Mouse (Mus musculus) neural tube, embryonic 11.5 days (tissue): Measurements from ENCODE around the gene Cd274. TPM values are rescaled to one million over a fixed set of nuclear protein-coding genes. Genes with fewer than 3 reads are reported as not detected.
"Not testable (repeated sequence)": the region's sequence is repeated elsewhere in the genome, so short reads cannot be mapped to it uniquely, and the experiment has no call there.

Experiments
- ATAC-seq: fragments of 200-750 bp; cut with Nextera tagmentation; 2 replicates; pipeline ENCODE4 v1.8.0; 2017; ENCODE audit warnings: moderate number of reproducible peaks, mild to moderate bottlenecking, moderate TSS enrichment, moderate library complexity; ENCODE audit not compliant: insufficient read depth, low FRiP score, low TSS enrichment
- DNase-seq: peaks from one replicate; pipeline ENCODE4 v3.0.0-alpha.2; 2015; ENCODE audit warnings: low spot score
- H3K27ac ChIP-seq: fragments of 300-500 bp; sonication (generic); 2 replicates; pipeline ENCODE4 v1.5.1; 2014; ENCODE audit warnings: low read depth, mild to moderate bottlenecking, low read length
- H3K27me3 ChIP-seq: fragments of 300-500 bp; sonication (generic); 2 replicates; pipeline ENCODE4 v1.6.1; 2014; ENCODE audit warnings: mild to moderate bottlenecking, low read length, mixed read lengths; ENCODE audit not compliant: control insufficient read depth, insufficient read depth
- H3K36me3 ChIP-seq: fragments of 300-500 bp; sonication (generic); 2 replicates; pipeline ENCODE4 v1.6.1; 2014; ENCODE audit warnings: mild to moderate bottlenecking, low read length, moderate library complexity, mixed read lengths; ENCODE audit not compliant: control insufficient read depth, insufficient read depth
- H3K4me1 ChIP-seq: fragments of 300-500 bp; sonication (generic); 2 replicates; pipeline ENCODE4 v1.6.1; 2014; ENCODE audit warnings: low read length, mixed read lengths; ENCODE audit not compliant: control insufficient read depth, insufficient read depth
- H3K4me2 ChIP-seq: fragments of 300-500 bp; sonication (generic); 2 replicates; pipeline ENCODE4 v1.6.1; 2014; ENCODE audit warnings: low read depth, mild to moderate bottlenecking, moderate library complexity
- H3K4me3 ChIP-seq: fragments of 300-500 bp; sonication (generic); 2 replicates; pipeline ENCODE4 v1.5.1; 2014; ENCODE audit warnings: low read depth, low read length
- H3K9ac ChIP-seq: fragments of 300-500 bp; sonication (generic); 2 replicates; pipeline ENCODE4 v1.6.1; 2014; ENCODE audit warnings: mild to moderate bottlenecking, low read length
- H3K9me3 ChIP-seq: fragments of 300-500 bp; sonication (generic); 2 replicates; pipeline ENCODE4 v1.6.1; 2016; ENCODE audit warnings: low read length; ENCODE audit not compliant: control insufficient read depth
- WGBS: fragments of 180-500 bp; shearing (Covaris S2); extraction: QIAGEN DNeasy Blood & Tissue Kit; methylation state at CpG from one replicate; pipeline ENCODE4 v1.1.7; 2014; 5-methylcytosine and 5-hydroxymethylcytosine counted together
- polyA plus RNA-seq: library from polyadenylated mRNA; unstranded; fragments of >200 nt; fragmentation: Nextera tagmentation; extraction: Ambion mirVana; gene quantifications from 2 replicates; pipeline ENCODE4 v1.2.1, GENCODE M21; 2014

Cd274 gene
- polyA plus RNA-seq, 1 experiment from 2014 or later, result 0.58 TPM

- Histone ChIP-seq H3K4me2 (no peak overlapping the region), H3K27me3 (no peaks in the 10 kb centered on the region), H3K27ac (no peak overlapping the region), H3K9me3 (no peaks in the 10 kb centered on the region), H3K36me3 (no peaks in the 10 kb centered on the region), H3K4me3 (no peak overlapping the region), H3K9ac (no peak overlapping the region), H3K4me1 (no peaks in the 10 kb centered on the region)
- no peak for DNase-seq
- WGBS, result 82% methylated on average over 6 of the region's 6 CpGs
- no peak for ATAC-seq
Observed at GRCm38 (mm10) chr19:29412476-29413420, 45.5 kb downstream of the Cd274 start.

GRCm38 (mm10) chr19:29414513-29414912, 47.3 kb downstream of the Cd274 start:
- Histone ChIP-seq H3K36me3 (no peaks in the 10 kb centered on the region), H3K27ac (no peak overlapping the region), H3K4me2 (no peak overlapping the region), H3K9ac (no peak overlapping the region), H3K4me3 (no peak overlapping the region), H3K4me1 (no peaks in the 10 kb centered on the region), H3K9me3 (no peaks in the 10 kb centered on the region), H3K27me3 (no peaks in the 10 kb centered on the region)
- DNase-seq, result no peak
- ATAC-seq, result no peak
- WGBS, result 87% methylated on average over 3 of the region's 3 CpGs

DNA sequence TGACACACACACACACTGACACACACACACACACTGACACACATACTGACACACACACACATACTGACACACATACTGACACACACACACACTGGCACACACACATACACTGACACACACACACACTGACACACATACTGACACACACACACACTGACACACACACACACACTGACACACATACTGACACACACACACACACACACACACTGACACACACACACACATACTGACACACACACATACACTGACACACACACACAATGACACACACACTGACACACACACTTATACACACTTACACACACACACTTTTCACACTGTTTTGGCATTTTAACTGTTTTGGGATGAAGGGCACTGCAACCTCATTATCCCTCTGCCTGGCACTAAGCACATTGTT, 47.7 kb downstream of the Cd274 start:
- not testable (repeated sequence) for H3K27me3 ChIP-seq, DNase-seq, ATAC-seq

DNA sequence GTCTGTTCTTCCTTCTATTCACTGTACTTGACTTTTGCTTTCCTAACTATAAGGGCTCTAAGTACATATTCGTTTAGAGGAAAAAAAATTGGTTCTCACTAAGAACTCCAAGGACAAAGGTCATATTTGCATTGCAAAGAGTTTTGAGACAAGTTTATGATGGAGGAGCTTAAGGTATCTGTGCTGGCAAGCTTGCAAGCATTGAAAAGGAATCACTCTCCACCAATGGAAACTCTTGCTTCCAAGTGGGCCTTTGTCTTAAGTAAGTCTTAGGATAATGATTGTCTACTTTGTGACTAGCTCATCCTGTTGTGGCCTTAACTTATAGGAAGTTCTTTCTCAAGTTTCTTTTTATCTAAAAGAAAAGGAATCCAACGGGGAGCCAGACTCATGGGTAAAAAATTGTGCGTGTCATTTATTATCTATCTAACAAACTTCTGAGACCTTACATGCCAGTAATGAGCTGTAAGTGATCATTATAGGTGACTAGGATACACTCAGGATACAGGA, 49.2 kb downstream of the Cd274 start:
- no peak overlapping the region for H3K27ac ChIP-seq
- no peak for DNase-seq
- no peak overlapping the region for H3K9ac ChIP-seq
- no peak for ATAC-seq
- H3K36me3 ChIP-seq, result no peaks in the 10 kb centered on the region
- H3K4me2 ChIP-seq, result no peak overlapping the region
- no peaks in the 10 kb centered on the region for H3K27me3 ChIP-seq
- H3K4me1 ChIP-seq, result no peaks in the 10 kb centered on the region
- H3K9me3 ChIP-seq, result no peaks in the 10 kb centered on the region
- 86% methylated on average over 3 of the region's 3 CpGs for WGBS
- no peak overlapping the region for H3K4me3 ChIP-seq

More for the DNA sequence above, 47.7 kb downstream of the Cd274 start:
- not testable (repeated sequence) for H3K36me3 ChIP-seq, H3K4me2 ChIP-seq, H3K9me3 ChIP-seq, H3K4me1 ChIP-seq, H3K9ac ChIP-seq, H3K4me3 ChIP-seq, H3K27ac ChIP-seq

- Histone ChIP-seq H3K27ac (no peak overlapping the region), H3K27me3 (no peaks in the 10 kb centered on the region), H3K36me3 (no peaks in the 10 kb centered on the region), H3K9me3 (no peaks in the 10 kb centered on the region), H3K9ac (no peak overlapping the region), H3K4me3 (no peak overlapping the region), H3K4me2 (no peak overlapping the region), H3K4me1 (no peaks in the 10 kb centered on the region)
- WGBS, result 88% methylated on average over 2 of the region's 2 CpGs
- no peak for ATAC-seq
- DNase-seq, result no peak
Observed at GRCm38 (mm10) chr19:29417188-29417587, 49.9 kb downstream of the Cd274 start.

DNA sequence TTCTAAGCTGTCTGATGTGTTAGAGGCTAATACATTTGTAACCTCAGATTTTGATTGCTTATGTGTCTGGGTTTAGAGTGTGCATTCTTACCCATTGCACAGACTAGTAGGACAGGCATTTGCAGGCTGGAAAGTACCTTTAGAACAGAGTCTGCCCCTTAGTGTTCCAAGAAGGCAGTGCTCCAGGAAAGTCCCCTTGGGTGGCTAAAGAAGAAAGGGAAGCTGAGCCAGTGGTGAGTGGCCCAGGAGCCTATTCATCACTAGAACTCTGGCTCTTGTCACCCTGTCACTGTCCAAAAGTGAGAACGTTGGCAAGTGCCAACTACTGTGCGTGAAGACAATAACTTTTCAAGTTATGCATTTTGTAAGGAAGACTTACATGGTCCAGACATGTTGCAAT, 50.6 kb downstream of the Cd274 start:
- Histone ChIP-seq H3K9ac (no peak overlapping the region), H3K4me3 (no peak overlapping the region), H3K27ac (no peak overlapping the region), H3K36me3 (no peaks in the 10 kb centered on the region), H3K9me3 (no peaks in the 10 kb centered on the region), H3K4me1 (no peaks in the 10 kb centered on the region), H3K4me2 (no peak overlapping the region), H3K27me3 (no peaks in the 10 kb centered on the region)
- ATAC-seq (no peak), DNase-seq (no peak)
- 76% methylated on average over 2 of the region's 2 CpGs for WGBS

- Histone ChIP-seq H3K9ac (no peak overlapping the region), H3K4me3 (no peak overlapping the region), H3K9me3 (no peaks in the 10 kb centered on the region), H3K4me2 (no peak overlapping the region), H3K4me1 (no peaks in the 10 kb centered on the region), H3K27ac (no peak overlapping the region), H3K27me3 (no peaks in the 10 kb centered on the region), H3K36me3 (no peaks in the 10 kb centered on the region)
- no peak for ATAC-seq
- 37% methylated on average over 9 of the region's 9 CpGs for WGBS
- no peak for DNase-seq
Observed at GRCm38 (mm10) chr19:29418661-29419115, 51.4 kb downstream of the Cd274 start.

- H3K4me2 ChIP-seq, result no peak overlapping the region
- H3K27ac ChIP-seq, result no peak overlapping the region
- H3K9me3 ChIP-seq, result no peaks in the 10 kb centered on the region
- ATAC-seq (no peak), DNase-seq (no peak)
- no peak overlapping the region for H3K9ac ChIP-seq
- WGBS, result 75% methylated on average over 3 of the region's 3 CpGs
- no peak overlapping the region for H3K4me3 ChIP-seq
- no peaks in the 10 kb centered on the region for H3K4me1 ChIP-seq
- no peaks in the 10 kb centered on the region for H3K27me3 ChIP-seq
- H3K36me3 ChIP-seq, result no peaks in the 10 kb centered on the region
Observed at GRCm38 (mm10) chr19:29419506-29419905, 52.3 kb downstream of the Cd274 start.

GRCm38 (mm10) chr19:29419946-29420345, 52.7 kb downstream of the Cd274 start:
- Histone ChIP-seq H3K4me3 (no peak overlapping the region), H3K9me3 (no peaks in the 10 kb centered on the region), H3K9ac (no peak overlapping the region), H3K4me2 (no peak overlapping the region), H3K27ac (no peak overlapping the region), H3K4me1 (no peaks in the 10 kb centered on the region), H3K27me3 (no peaks in the 10 kb centered on the region), H3K36me3 (no peaks in the 10 kb centered on the region)
- DNase-seq, result no peak
- ATAC-seq, result no peak
